24 mouse cellular contexts compared by ENCODE assay signal in genomic region chr2:155580331-155580730, GRCm38 (mm10). TPM values are rescaled to one million over a fixed set of nuclear protein-coding genes. Genes with fewer than 3 reads are reported as not detected.
DNase-seq lines count a peak whose midpoint lies in the region; ATAC-seq lines count a peak whose summit lies in the region.
"Had no signal": no experiment of that assay in that cellular context is flagged by ENCODE, and none has a peak within 500 bp of the region (broad histone marks: within the 10 kb centered on the region; RNA-seq: fewer than 3 reads in every experiment).

No protein-coding gene starts in this region.

- no peak overlapping the region for H3K9ac ChIP-seq in forebrain, embryonic 11.5 days (ENCODE audit: low read length)
- H3K9ac ChIP-seq in forebrain, embryonic 16.5 days (replicated peaks; ENCODE audit: low read depth, low read length): no peak overlapping the region
- H3K9ac ChIP-seq in hindbrain, embryonic 12.5 days: no peak overlapping the region
- H3K9ac ChIP-seq: embryonic facial prominence, embryonic 13.5 days; embryonic facial prominence, embryonic 15.5 days; forebrain, embryonic 13.5 days; forebrain, embryonic 15.5 days had no signal

- no peak for ATAC-seq in forebrain, embryonic 11.5 days (replicated peaks; ENCODE audit: low FRiP score)
- no peak for ATAC-seq in forebrain, embryonic 16.5 days
- ATAC-seq in hindbrain, embryonic 12.5 days (ENCODE audit: low FRiP score): no peak
- ATAC-seq: activated CD4-positive, CD25-positive, alpha-beta regulatory T cell, adult 4 months; forebrain, embryonic 13.5 days; forebrain, embryonic 15.5 days; Patski had no signal

- no peaks in the 10 kb centered on the region for H3K4me1 ChIP-seq in forebrain, embryonic 11.5 days (replicated peaks; ENCODE audit: control insufficient read depth, insufficient read depth, low read length)
- no peaks in the 10 kb centered on the region for H3K4me1 ChIP-seq in forebrain, embryonic 16.5 days (replicated peaks; ENCODE audit: control insufficient read depth, insufficient read depth, low read length)
- no peaks in the 10 kb centered on the region for H3K4me1 ChIP-seq in hindbrain, embryonic 12.5 days
- H3K4me1 ChIP-seq: embryonic facial prominence, embryonic 13.5 days; embryonic facial prominence, embryonic 15.5 days; forebrain, embryonic 15.5 days had no signal

- no peaks in the 10 kb centered on the region for H3K36me3 ChIP-seq in forebrain, embryonic 11.5 days (ENCODE audit: control insufficient read depth, insufficient read depth, low read length)
- no peaks in the 10 kb centered on the region for H3K36me3 ChIP-seq in forebrain, embryonic 16.5 days (ENCODE audit: control insufficient read depth, insufficient read depth)
- H3K36me3 ChIP-seq in hindbrain, embryonic 12.5 days: peaks cover 14% of the 10 kb centered on the region; the same call in 1 of the 2 replicates
- H3K36me3 ChIP-seq: forebrain, embryonic 15.5 days had no signal

- H3K27me3 ChIP-seq in forebrain, embryonic 11.5 days (ENCODE audit: control insufficient read depth, insufficient read depth, low read length): no peaks in the 10 kb centered on the region
- no peaks in the 10 kb centered on the region for H3K27me3 ChIP-seq in forebrain, embryonic 16.5 days (replicated peaks; ENCODE audit: control insufficient read depth, insufficient read depth, low read length)
- no peaks in the 10 kb centered on the region for H3K27me3 ChIP-seq in hindbrain, embryonic 12.5 days
- H3K27me3 ChIP-seq: embryonic facial prominence, embryonic 13.5 days; embryonic facial prominence, embryonic 15.5 days; forebrain, embryonic 13.5 days; forebrain, embryonic 15.5 days; Patski had no signal

- H3K4me2 ChIP-seq in forebrain, embryonic 11.5 days (ENCODE audit: low read depth, low read length, severe bottlenecking): no peak overlapping the region
- H3K4me2 ChIP-seq in forebrain, embryonic 16.5 days (ENCODE audit: low read length): no peak overlapping the region
- no peak overlapping the region for H3K4me2 ChIP-seq in hindbrain, embryonic 12.5 days (replicated peaks)
- H3K4me2 ChIP-seq: embryonic facial prominence, embryonic 13.5 days; embryonic facial prominence, embryonic 15.5 days; forebrain, embryonic 13.5 days; forebrain, embryonic 15.5 days had no signal

- H3K27ac ChIP-seq in forebrain, embryonic 11.5 days (ENCODE audit: low read depth, low read length): no peak overlapping the region
- H3K27ac ChIP-seq in forebrain, embryonic 16.5 days (ENCODE audit: low read length): no peak overlapping the region
- no peak overlapping the region for H3K27ac ChIP-seq in hindbrain, embryonic 12.5 days
- H3K27ac ChIP-seq: embryonic facial prominence, embryonic 13.5 days; embryonic facial prominence, embryonic 15.5 days; forebrain, embryonic 10.5 days; forebrain, embryonic 13.5 days; forebrain, embryonic 15.5 days had no signal

- DNase-seq in forebrain, embryonic 11.5 days (ENCODE audit: low spot score): peak; percentile 30
- DNase-seq in 3T3-L1 (ENCODE audit: low read depth, low spot score) (peak; percentile 57), adipocyte (ENCODE audit: low spot score) (peak; percentile 83)
- DNase-seq: adrenal gland, adult 2 months; adrenal gland, postnatal 10 days; adrenal gland, postnatal 25 days; cerebellum, adult 11 months; cerebellum, adult 18-20 months; cerebellum, adult 8-10 months; cerebellum, adult 9-11 months; cerebellum, postnatal 14 days; cerebellum, postnatal 36 days; embryo, embryonic 11 days had no signal

- no peak overlapping the region for H3K4me3 ChIP-seq in forebrain, embryonic 11.5 days (ENCODE audit: low read depth, low read length)
- no peak overlapping the region for H3K4me3 ChIP-seq in forebrain, embryonic 16.5 days (replicated peaks; ENCODE audit: low read length)
- no peak overlapping the region for H3K4me3 ChIP-seq in hindbrain, embryonic 12.5 days
- H3K4me3 ChIP-seq: embryonic facial prominence, embryonic 13.5 days; embryonic facial prominence, embryonic 15.5 days; erythroblast, embryonic 14.5 days; forebrain, embryonic 10.5 days; forebrain, embryonic 13.5 days; forebrain, embryonic 15.5 days had no signal

- 98% methylated on average over 3 of the region's 3 CpGs for WGBS in forebrain, embryonic 11.5 days
- WGBS in forebrain, embryonic 16.5 days: 93% methylated on average over 3 of the region's 3 CpGs
- WGBS in hindbrain, embryonic 12.5 days: 86% methylated on average over 3 of the region's 3 CpGs

- H3K9me3 ChIP-seq in forebrain, embryonic 11.5 days (ENCODE audit: control insufficient read depth, low read length): no peaks in the 10 kb centered on the region
- H3K9me3 ChIP-seq in forebrain, embryonic 16.5 days (ENCODE audit: control insufficient read depth, low read length): no peaks in the 10 kb centered on the region
- H3K9me3 ChIP-seq in hindbrain, embryonic 12.5 days (replicated peaks): no peaks in the 10 kb centered on the region
- H3K9me3 ChIP-seq: embryonic facial prominence, embryonic 13.5 days; embryonic facial prominence, embryonic 15.5 days; forebrain, embryonic 10.5 days; forebrain, embryonic 13.5 days; forebrain, embryonic 15.5 days; G1E had no signal

RNA-seq across cellular contexts. Expression of gene Gss, which starts 12.3 kb away (rescaled TPM):
- 18.1 and 22.3 TPM in 2 replicates for polyA plus RNA-seq in forebrain, embryonic 11.5 days (2014; fragmentation: Nextera tagmentation; extraction: Ambion mirVana)
- 14.1 and 15.0 TPM in 2 replicates for polyA plus RNA-seq in forebrain, embryonic 16.5 days (2015; fragmentation: Nextera tagmentation; extraction: Ambion mirVana)
- polyA plus RNA-seq in hindbrain, embryonic 12.5 days (2016; fragmentation: Nextera tagmentation; extraction: Ambion mirVana): 17.0 and 18.3 TPM in 2 replicates

RNA-seq across cellular contexts. Expression of gene Myh7b, which starts 30.7 kb away (rescaled TPM):
- 0.27 and 0.31 TPM in 2 replicates for polyA plus RNA-seq in forebrain, embryonic 11.5 days (2014; fragmentation: Nextera tagmentation; extraction: Ambion mirVana)
- 0.62 and 0.63 TPM in 2 replicates for polyA plus RNA-seq in forebrain, embryonic 16.5 days (2015; fragmentation: Nextera tagmentation; extraction: Ambion mirVana)
- polyA plus RNA-seq in hindbrain, embryonic 12.5 days (2016; fragmentation: Nextera tagmentation; extraction: Ambion mirVana): 0.61 and 1.6 TPM in 2 replicates
- polyA plus RNA-seq: activated CD4-positive, CD25-positive, alpha-beta regulatory T cell, adult 4 months had no signal

Comparison
In these comparisons a context has a peak if more than half of its experiments do, and no peak if none do; other contexts are left out.
1. DNase-seq: peak in every context shown above with its lines; median percentile 83 in adipocyte; 57 in 3T3-L1; 30 in forebrain, embryonic 11.5 days.